Mouse (Mus musculus): ENCODE data around the gene Slc2a4.
"Not testable (repeated sequence)": the region's sequence is repeated elsewhere in the genome, so short reads cannot be mapped to it uniquely, and the experiment has no call there.

Slc2a4 gene

DNA sequence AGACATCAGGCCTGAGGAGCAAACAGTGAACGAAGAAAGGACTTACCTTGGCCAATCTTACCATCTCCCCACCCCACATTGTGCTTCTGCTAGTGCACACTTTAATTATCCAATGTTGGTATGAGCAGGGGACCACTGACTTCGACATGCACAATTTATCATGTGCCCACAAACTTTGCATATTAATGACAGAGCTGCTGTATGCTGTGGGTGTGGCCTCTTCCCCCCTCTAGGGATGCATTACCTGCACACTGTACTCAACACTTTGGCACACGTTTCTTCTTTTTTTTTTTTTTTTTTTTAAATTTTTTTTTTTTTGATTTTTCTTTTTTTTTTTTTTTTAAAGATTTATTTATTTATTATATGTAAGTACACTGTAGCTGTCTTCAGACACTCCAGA lies 22.8 kb upstream of the Slc2a4 start:
- DNase-seq (ENCODE audit: low spot score): no peak

DNA sequence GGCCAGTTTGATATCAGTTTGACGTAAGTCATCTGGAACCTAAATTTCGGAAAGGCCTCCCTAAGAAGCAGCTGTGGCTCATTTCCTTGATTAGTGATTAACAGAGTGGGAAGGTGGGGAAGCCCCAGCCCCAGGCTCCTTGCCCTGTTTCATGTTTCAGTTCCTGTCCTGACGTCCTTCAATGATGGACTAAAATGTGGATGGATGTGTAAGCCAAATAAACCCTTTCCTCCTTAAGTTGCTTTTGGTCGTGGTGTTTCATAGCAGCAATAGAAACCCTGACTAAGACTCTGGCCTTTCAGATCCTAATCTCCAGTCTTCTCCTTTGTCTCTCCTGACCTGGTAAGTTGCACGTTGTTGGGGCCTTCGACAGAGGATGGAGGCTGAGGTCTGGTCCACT lies 22.2 kb upstream of the Slc2a4 start:
- DNase-seq (ENCODE audit: low spot score): no peak

GRCm38 (mm10) chr11:69968793-69969192 lies 20.8 kb upstream of the Slc2a4 start:
- DNase-seq (ENCODE audit: low spot score): peak; percentile 83

DNA sequence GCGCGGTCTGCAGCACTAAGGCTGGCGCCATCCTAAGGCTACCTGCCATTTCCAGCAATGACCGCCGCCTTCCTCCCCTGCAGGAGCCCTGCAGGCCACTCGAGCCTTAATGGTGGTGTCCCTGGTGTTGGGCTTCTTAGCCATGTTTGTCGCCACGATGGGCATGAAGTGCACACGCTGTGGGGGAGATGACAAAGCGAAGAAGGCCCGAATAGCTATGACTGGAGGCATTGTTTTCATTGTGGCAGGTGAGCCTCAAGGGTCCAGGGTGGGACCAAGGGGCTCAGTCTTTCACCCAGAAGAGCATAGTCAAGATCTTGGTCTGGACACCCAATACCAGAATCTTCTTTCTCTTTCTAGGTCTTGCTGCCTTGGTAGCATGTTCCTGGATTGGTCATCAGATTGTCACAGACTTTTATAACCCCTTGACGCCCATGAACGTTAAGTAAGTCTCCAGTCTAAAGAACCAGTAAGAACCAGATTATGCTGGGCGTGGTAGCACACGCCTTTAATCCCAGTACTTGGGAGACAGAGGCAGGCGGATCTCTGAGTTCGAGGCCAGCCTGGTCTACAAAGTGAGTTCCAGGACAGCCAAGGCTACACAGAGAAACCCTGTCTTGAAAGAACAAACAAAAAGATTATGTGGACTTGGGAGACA lies 19.0 kb upstream of the Slc2a4 start:
- DNase-seq (ENCODE audit: low spot score): no peak

DNA sequence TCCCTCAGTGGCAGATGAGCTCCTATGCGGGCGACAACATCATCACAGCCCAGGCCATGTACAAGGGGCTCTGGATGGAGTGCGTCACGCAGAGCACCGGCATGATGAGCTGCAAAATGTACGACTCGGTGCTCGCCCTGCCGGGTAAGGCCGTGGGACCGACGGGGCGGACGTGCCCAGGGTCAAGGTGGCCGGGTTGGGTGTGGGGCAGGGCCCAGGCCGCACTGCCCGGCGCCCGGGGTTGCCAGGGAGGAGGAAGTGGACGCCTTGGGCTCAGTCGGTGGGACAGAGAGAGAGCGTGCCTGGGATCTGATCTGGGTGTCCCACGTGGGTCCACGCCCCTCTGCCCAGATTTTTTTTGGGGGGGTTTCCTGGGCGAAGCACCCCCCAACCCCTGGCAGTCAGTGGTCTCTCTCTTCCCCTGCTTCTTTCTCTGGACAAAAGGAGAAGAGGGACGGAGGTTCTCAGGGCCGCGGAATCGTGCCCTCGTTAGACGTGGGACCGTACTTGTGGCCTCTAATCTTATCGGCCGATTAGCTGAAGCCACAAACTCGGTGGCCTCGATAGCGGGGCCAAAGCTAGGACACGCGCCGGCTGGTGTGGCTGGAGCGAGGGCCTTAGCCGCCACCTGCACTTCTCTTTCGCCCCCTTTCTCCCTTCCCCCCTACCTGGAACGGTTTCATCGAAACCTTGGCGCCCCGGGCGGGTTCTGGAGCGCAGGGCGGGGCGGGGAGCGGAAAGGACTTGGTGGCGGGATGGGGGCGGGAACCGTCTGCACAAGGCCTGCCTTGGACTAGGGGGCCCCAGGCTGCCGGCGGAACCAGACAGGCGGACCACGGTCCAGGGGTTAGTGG lies 18.2 kb upstream of the Slc2a4 start:
- DNase-seq (ENCODE audit: low spot score): peak; percentile 87

DNA sequence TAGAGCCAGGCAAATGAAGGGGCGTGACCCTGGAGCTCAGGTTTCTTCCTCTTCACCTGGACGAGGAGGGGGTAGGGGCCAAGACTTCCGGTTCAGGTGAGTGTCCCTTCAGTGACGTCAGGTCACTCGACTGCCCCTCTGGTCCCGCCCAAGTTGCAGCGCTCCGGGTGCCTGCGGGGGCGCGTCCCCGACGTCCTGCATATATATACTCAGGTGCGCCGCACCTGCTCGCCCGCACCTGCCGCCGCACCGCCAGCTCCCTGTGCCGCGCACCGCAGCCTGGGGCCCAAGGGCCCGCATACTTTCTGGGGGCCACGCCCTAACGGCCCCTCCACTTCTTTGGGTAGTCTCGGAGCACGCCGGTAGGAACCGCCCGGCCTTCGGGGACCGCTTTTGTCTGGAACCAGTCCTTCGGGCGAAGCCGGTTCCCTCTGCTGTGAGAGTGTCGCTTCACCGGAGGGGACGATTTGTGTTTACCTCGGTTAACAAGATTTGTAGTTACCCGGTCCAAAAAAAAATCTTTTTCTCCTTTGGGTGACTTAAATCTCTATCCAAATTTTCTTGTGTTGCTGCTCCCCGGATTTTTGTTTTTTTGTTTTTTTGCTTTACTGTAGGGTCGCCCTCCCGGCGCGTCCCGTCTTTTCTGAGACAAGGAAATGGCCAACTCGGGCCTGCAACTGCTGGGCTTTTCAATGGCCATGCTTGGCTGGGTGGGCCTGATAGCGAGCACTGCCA lies 17.4 kb upstream of the Slc2a4 start:
- DNase-seq (ENCODE audit: low spot score): peak; percentile 91

GRCm38 (mm10) chr11:69964650-69965270 lies 16.8 kb upstream of the Slc2a4 start, which contains the start of gene Cldn7:
Gene Cldn7, plus strand, starts transcription at chr11:69964779.
- DNase-seq (ENCODE audit: low spot score): no peak

DNA sequence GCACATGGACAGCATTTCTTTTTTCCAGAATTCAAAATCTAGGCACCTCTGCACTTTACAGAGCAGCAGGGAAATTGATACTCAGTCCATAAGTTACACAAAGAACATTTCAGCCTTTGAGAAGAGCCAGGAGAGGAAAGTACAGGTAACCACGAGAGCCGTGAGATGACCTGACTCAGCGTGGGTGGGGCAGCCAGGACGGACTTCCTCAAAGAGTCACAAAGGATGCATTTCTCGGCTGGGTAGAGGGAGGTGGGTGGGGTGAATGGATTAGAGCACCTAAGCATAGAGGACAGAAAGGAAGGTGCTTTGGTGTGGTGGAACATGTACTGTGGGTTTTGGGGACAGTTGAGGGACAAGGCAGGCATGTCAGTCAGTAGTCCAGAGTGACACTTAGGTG lies 13.9 kb upstream of the Slc2a4 start:
- no peak for DNase-seq (ENCODE audit: low spot score)

- DNase-seq (ENCODE audit: low spot score): no peak
Measured at GRCm38 (mm10) chr11:69960616-69961015, 12.6 kb upstream of the Slc2a4 start.

DNA sequence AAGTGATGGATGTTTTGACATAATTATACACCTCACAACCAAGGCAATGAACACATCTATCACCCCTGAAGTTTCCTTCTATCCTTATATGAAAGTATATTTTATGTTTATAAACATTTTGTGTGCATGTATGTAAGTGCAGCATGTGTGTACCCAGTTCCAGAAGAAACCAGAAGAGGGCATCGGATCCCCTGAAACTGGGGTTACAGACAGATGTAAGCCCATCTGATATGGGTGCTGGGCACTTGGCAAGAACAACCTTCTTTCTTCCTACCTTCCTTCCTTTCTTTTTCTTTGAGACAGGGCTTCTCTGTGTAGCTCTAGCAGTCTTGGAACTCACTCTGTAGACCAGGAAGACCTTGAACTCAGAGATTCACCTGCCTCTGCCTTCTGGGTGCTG lies 8.2 kb upstream of the Slc2a4 start:
- DNase-seq (ENCODE audit: low spot score): no peak

DNA sequence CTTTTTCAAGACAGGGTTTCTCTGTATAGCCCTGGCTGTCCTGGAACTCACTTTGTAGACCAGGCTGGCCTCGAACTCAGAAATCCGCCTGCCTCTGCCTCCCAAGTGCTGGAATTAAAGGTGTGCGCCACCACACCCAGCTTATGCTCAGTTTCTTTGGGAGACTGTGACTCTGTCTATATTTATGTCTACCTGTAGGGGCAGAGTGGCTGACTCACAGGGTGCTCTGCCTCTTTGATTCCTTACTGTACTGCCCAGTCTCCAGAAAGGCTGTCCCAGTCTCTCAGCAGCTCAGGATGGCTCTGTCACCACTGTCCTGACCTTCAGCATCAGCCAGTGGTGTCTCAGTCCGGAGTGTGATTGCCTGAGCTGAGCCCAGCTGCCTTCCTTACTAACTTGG lies 7.6 kb upstream of the Slc2a4 start:
- not testable (repeated sequence) for DNase-seq (ENCODE audit: low spot score)

DNA sequence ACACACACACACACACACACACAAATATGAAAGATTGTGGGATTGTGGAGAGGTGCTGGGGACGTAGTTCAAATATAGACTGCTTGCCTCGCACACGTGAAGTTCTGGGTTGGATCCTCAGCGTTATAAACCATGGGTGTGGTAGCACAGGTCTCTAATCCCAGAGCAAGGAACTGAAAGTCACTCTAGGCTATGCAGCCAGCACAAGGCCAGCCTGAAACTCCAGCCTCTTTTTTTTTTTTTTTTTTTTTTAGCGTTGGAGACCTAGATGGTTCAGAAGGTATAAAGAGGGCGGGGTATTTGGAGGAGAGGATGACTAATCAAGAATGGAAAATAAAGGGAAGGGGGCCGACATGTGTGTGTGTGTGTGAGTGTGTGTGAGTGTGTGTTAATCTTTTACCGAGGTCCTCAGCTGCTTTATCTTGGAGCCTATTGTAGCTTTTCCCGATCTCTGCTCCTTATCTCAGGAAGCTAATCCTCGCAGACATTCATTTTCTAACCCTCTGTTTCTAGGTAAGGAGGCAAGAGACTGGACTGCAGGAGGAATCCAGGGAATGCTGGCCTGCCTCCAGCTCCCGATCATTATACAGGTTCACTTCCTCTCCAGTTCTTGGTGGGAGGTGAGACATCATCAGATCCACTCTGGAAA lies 5.4 kb upstream of the Slc2a4 start:
- peak; percentile 64 for DNase-seq (ENCODE audit: low spot score)

DNA sequence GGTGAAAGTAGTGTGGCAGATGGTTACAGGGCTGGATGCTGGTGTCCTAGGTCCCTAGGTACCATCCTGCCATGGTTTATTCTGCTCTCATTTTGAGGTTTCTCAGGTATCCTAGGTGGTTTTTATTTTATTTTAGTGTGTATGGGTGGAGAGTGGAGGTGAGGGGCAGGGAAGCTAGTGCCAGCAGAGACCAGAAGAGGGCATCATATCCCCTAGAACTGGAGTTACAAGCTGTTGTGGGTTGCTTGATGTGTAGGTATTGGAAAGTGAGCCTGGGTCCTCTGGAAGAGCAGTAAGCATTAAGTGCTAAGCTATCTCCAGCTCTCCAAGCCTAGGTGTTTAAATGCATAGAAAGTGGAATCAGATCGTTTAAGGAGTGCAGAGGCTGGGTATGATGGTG lies 4.3 kb upstream of the Slc2a4 start:
- DNase-seq (ENCODE audit: low spot score): no peak

GRCm38 (mm10) chr11:69950807-69951459 lies 2.9 kb upstream of the Slc2a4 start:
- DNase-seq (ENCODE audit: low spot score): no peak

- peak; percentile 81 for DNase-seq (ENCODE audit: low spot score)
Measured at GRCm38 (mm10) chr11:69948763-69949150, 769 bp upstream of the Slc2a4 start.

DNA sequence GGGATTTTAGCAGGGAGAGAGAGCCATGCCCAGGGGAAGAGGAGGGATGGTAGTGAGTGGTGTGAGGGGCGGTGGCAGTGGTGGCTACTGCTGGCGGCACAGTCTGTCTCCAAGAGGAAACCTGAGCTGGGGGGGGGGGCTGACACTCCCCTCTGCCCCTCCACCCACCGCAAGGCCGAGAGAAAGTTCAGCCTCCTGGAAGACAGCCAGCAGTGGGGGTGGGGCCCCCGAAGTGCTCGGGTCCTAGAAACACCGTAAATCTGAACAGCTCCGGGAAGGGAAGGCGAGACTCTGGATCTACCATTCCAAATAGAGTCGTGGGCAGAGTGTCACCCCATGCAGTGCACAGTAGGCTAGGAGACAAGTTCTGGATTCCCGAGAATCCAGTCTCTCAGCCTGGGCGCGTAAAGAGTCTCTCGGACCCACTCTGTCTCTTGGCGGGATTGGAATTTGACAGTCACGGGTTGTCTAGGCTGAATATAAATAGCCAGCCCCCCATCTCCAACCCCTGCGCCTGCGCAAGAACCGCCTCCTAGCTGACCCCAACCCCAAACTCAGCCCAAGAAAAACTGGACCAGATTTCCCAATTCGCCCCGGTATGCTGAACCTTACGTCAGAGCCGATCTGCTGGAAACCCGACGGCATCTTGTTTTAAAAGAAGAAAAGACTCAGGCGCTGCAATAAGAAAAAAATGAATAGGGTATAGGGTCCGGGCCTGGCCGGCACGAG lies 487 bp downstream of the Slc2a4 start:
- DNase-seq (ENCODE audit: low spot score): no peak

DNA sequence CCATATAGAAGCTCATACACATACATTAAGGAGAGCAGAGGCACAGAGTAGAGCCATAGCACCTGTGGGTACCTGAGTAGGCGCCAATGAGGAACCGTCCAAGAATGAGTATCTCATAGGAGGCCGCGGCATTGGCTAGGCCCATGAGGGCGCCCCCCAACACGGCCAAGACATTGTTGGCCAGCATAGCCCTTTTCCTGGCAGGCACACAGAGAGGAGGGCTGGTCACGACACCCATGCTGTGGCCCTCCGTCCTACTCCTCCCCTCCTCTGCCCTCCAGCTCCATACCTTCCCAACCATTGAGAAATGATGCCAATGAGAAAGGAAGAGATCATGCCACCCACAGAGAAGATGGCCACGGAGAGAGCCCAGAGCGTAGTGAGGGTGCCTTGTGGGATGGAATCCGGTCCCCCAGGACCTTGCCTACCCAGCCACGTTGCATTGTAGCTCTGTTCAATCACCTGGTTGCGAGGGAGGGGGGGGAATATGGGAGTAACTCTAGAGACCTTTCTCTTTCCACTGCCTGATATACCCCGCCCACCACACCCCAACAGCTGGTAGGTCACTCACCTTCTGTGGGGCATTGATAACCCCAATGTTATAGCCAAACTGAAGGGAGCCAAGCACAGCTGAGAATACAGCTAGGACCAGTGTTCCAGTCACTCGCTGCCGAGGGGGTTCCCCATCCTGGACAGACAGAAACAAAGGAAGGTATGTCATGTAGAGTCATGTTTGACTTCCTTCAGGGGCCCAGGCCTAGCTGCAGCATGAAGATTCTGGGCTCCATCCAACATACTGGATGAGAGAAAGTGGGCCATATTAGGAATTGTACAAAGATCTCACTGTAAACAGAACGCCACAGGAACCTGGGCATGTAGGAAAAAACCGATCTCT lies 1.7 kb downstream of the Slc2a4 start:
- DNase-seq (ENCODE audit: low spot score): no peak

DNA sequence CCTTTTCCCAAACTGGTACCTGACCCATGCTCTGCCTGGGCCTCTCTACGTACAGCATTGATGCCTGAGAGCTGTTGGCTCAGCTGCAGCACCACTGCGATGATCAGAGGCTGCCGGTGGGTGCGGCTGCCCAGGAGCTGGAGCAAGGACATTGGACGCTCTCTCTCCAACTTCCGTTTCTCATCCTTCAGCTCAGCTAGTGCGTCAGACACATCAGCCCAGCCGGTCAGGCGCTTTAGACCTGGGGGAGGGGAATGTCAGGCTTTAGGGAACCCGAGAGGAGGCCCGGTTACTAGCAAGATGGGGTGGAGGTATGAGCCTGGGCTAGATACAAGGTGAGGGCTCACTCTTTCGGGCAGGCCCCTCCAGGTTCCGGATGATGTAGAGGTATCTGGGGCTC lies 2.8 kb downstream of the Slc2a4 start:
- DNase-seq (ENCODE audit: low spot score): no peak

- DNase-seq (ENCODE audit: low spot score): no peak
Measured at GRCm38 (mm10) chr11:69940962-69941361, 7.0 kb downstream of the Slc2a4 start.

DNA sequence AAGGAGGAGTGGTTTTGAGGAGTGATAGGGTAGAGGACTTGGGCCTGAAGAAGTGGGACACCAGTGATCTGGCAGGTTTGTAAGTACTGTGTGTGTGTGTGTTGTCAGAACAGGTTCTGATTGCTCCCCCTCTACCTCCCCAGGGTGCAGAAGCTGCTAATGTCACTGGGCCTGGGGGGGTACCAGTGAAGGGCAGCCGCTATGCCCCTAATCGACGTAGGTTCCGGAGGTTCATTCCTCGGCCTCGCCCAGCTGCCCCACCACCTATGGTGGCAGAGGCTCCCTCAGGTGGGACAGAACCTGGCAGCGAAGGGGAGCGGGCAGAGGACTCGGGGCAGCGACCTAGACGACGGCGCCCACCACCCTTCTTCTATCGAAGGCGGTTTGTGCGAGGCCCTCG lies 8.3 kb downstream of the Slc2a4 start:
- no peak for DNase-seq (ENCODE audit: low spot score)

Measured in yolk sac, embryonic 10.5 days (tissue).